Mouse (Mus musculus) layer of hippocampus, adult 2 months (tissue): ENCODE results near the gene Fhl1. TPM values are rescaled to one million over a fixed set of nuclear protein-coding genes. Genes with fewer than 3 reads are reported as not detected.
A peak's percentile ranks its signal among the peaks of the same experiment; 100 is the strongest.

Experiments used
- DNase-seq, 2 experiments: peaks; one replicate each; pipeline ENCODE4 v3.0.0; 2022; ENCODE audit warnings: low spot score in 2 of 2
- H3K27ac ChIP-seq: fragments of 200-600 bp; 2 replicates; pipeline ENCODE4 v1.8.1; 2022
- H3K4me3 ChIP-seq: fragments of 200-600 bp; 2 replicates; pipeline ENCODE4 v1.8.1; 2022; ENCODE audit warnings: mild to moderate bottlenecking
- CTCF ChIP-seq: fragments of 200-600 bp; conservative IDR thresholded peaks from 2 replicates; pipeline ENCODE4 v1.8.1; 2022; ENCODE audit warnings: antibody characterized with exemption, mild to moderate bottlenecking, moderate library complexity
- total RNA-seq, 2 experiments: library from RNA; stranded (reverse); gene quantifications; 2 replicates each; pipeline ENCODE4 v1.2.3; 2021

The Fhl1 gene
- total RNA-seq, 2 experiments from 2014 or later, result 76.8 to 85.1 TPM

GRCm38 (mm10) chrX:56722559-56722958 lies 9.0 kb upstream of the Fhl1 start:
- Histone ChIP-seq H3K27ac (no peak overlapping the region), H3K4me3 (no peak overlapping the region)
- no peak for DNase-seq
- TF ChIP-seq CTCF, result no peak

GRCm38 (mm10) chrX:56728507-56728906 lies 3.1 kb upstream of the Fhl1 start:
- TF ChIP-seq CTCF, result no peak
- H3K4me3 ChIP-seq, result no peak overlapping the region
- no peak for DNase-seq
- no peak overlapping the region for H3K27ac ChIP-seq

- no peak for TF ChIP-seq CTCF
- DNase-seq, result no peak
Observed at GRCm38 (mm10) chrX:56730828-56731305, 720 bp upstream of the Fhl1 start.

GRCm38 (mm10) chrX:56732401-56732800 lies 814 bp downstream of the Fhl1 start:
- peak overlapping the region; percentile 53 for H3K4me3 ChIP-seq
- peak overlapping the region; percentile 82; the same call in 1 of the 2 replicates for H3K27ac ChIP-seq

More at GRCm38 (mm10) chrX:56730828-56731305, 720 bp upstream of the Fhl1 start:
- Histone ChIP-seq H3K27ac (peak overlapping the region; percentile 82), H3K4me3 (peak overlapping the region; percentile 53)

GRCm38 (mm10) chrX:56734436-56734835 lies 2.8 kb downstream of the Fhl1 start:
- Histone ChIP-seq H3K27ac (no peak overlapping the region), H3K4me3 (no peak overlapping the region)
- DNase-seq, result no peak
- TF ChIP-seq CTCF, result no peak

More at GRCm38 (mm10) chrX:56732401-56732800, 814 bp downstream of the Fhl1 start:
- DNase-seq, result no peak
- no peak for TF ChIP-seq CTCF

GRCm38 (mm10) chrX:56736226-56736625 lies 4.6 kb downstream of the Fhl1 start:
- no peak overlapping the region for H3K27ac ChIP-seq
- no peak overlapping the region for H3K4me3 ChIP-seq
- no peak for TF ChIP-seq CTCF
- DNase-seq, result no peak

GRCm38 (mm10) chrX:56737848-56738554 lies 6.4 kb downstream of the Fhl1 start:
- Histone ChIP-seq H3K4me3 (no peak overlapping the region), H3K27ac (no peak overlapping the region)
- TF ChIP-seq CTCF, result no peak
- DNase-seq, result no peak

- H3K4me3 ChIP-seq, result no peak overlapping the region
- TF ChIP-seq CTCF, result no peak
Observed at GRCm38 (mm10) chrX:56741428-56741827, 9.8 kb downstream of the Fhl1 start.

GRCm38 (mm10) chrX:56751536-56751935 lies 19.9 kb downstream of the Fhl1 start:
- H3K4me3 ChIP-seq, result no peak overlapping the region
- H3K27ac ChIP-seq, result no peak overlapping the region
- TF ChIP-seq CTCF, result peak; percentile 57
- DNase-seq, result no peak

More at GRCm38 (mm10) chrX:56741428-56741827, 9.8 kb downstream of the Fhl1 start:
- H3K27ac ChIP-seq, result no peak overlapping the region
- no peak for DNase-seq

GRCm38 (mm10) chrX:56752144-56752543 lies 20.6 kb downstream of the Fhl1 start:
- DNase-seq, result no peak
- no peak for TF ChIP-seq CTCF
- H3K4me3 ChIP-seq, result no peak overlapping the region
- H3K27ac ChIP-seq, result no peak overlapping the region

- H3K4me3 ChIP-seq, result no peak overlapping the region
- no peak overlapping the region for H3K27ac ChIP-seq
- TF ChIP-seq CTCF, result peak; percentile 35; the same call in 1 of the 2 replicates
- DNase-seq, result peak; percentile 33 to 41
Observed at GRCm38 (mm10) chrX:56753317-56754289, 22.0 kb downstream of the Fhl1 start.

GRCm38 (mm10) chrX:56755646-56756045 lies 24.1 kb downstream of the Fhl1 start:
- DNase-seq, result no peak
- Histone ChIP-seq H3K4me3 (no peak overlapping the region), H3K27ac (no peak overlapping the region)
- TF ChIP-seq CTCF, result peak; percentile 75

GRCm38 (mm10) chrX:56756352-56756751 lies 24.8 kb downstream of the Fhl1 start:
- DNase-seq, result no peak
- no peak for TF ChIP-seq CTCF

More at GRCm38 (mm10) chrX:56756352-56756751, 24.8 kb downstream of the Fhl1 start:
- Histone ChIP-seq H3K4me3 (no peak overlapping the region), H3K27ac (no peak overlapping the region)
